Mouse (Mus musculus) testis, adult 2 months (tissue): Measurements from ENCODE around the gene Arl11. TPM values are rescaled to one million over a fixed set of nuclear protein-coding genes. Genes with fewer than 3 reads are reported as not detected.
A peak's percentile ranks its signal among the peaks of the same experiment; 100 is the strongest.

Experiments used
- H3K27ac ChIP-seq: fragments of 200-500 bp; 2 replicates; pipeline ENCODE4 v1.5.1; 2012; ENCODE audit warnings: low read depth, low read length; ENCODE audit not compliant: control insufficient read depth, insufficient read depth
- H3K27me3 ChIP-seq: fragments of 200-500 bp; 2 replicates; pipeline ENCODE4 v1.6.1; 2012; ENCODE audit warnings: mild to moderate bottlenecking, low read length, moderate library complexity; ENCODE audit not compliant: control insufficient read depth, insufficient read depth
- H3K36me3 ChIP-seq: fragments of 200-500 bp; 2 replicates; pipeline ENCODE4 v1.6.1; 2012; ENCODE audit warnings: mild to moderate bottlenecking, low read length; ENCODE audit not compliant: control insufficient read depth, insufficient read depth
- H3K4me1 ChIP-seq: fragments of 200-500 bp; 2 replicates; pipeline ENCODE4 v1.6.1; 2012; ENCODE audit warnings: low read length; ENCODE audit not compliant: control insufficient read depth, insufficient read depth
- H3K4me3 ChIP-seq: fragments of 200-500 bp; 2 replicates; pipeline ENCODE4 v1.5.1; 2012; ENCODE audit warnings: low read depth, mild to moderate bottlenecking, low read length, moderate library complexity, mixed read lengths; ENCODE audit not compliant: control insufficient read depth
- CTCF ChIP-seq: fragments of 200-500 bp; IDR thresholded peaks from 2 replicates; pipeline ENCODE4 v1.5.1; 2012; ENCODE audit warnings: low read depth, mild to moderate bottlenecking, inconsistent platforms, low read length, moderate library complexity; ENCODE audit not compliant: control insufficient read depth, insufficient read depth, insufficient replicate concordance
- POLR2A ChIP-seq: fragments of 200-500 bp; IDR thresholded peaks from 2 replicates; pipeline ENCODE4 v1.6.1; 2012; ENCODE audit warnings: low read depth, mild to moderate bottlenecking, inconsistent platforms, low read length, moderate library complexity; ENCODE audit not compliant: control insufficient read depth
- polyA plus RNA-seq: library from polyadenylated mRNA; depleted of rRNA; stranded (reverse); fragments of >200 nt; gene quantifications from 2 replicates; pipeline ENCODE4 v1.2.3, GENCODE M21; 2012; rRNA removed

Gene Arl11
- polyA plus RNA-seq, 1 experiment = 17.4 TPM

DNA sequence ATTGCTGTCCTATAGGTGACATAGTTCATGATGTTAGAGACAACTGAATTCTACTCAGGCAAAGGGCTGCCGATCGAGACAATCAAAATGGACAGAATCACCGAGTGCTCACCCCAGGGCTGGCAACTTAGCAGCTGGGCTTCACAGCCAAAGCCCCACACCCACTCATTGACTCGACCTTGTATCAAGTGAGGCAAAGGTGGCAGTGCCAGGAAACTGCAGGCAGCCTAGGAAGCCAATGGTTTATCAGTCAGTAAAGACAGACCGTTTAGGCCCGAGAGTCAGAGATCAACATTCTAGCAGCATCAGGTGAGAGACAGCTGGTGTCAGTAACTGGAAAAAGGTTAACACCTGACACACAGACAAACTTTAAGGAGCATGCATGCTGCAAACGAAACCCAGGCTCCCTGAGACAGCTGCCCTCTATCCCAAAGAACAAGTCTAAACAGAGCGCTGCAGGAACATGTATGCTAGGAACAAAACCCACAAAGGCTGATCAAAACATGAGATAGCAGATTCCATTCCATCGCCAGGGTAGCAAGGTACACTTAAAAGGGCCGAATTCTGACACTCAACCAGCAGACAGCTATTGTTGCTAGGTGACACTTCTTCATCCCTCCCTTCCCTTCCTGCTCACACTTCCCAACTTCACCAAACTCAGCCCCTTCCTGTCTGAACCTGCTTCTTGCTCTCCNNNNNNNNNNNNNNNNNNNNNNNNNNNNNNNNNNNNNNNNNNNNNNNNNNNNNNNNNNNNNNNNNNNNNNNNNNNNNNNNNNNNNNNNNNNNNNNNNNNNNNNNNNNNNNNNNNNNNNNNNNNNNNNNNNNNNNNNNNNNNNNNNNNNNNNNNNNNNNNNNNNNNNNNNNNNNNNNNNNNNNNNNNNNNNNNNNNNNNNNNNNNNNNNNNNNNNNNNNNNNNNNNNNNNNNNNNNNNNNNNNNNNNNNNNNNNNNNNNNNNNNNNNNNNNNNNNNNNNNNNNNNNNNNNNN is 45.0 kb downstream of the Arl11 start:
- H3K27ac ChIP-seq = no peak overlapping the region; the same call in 1 of the 2 replicates
- H3K36me3 ChIP-seq = no peaks in the 10 kb centered on the region
- H3K4me3 ChIP-seq = no peak overlapping the region
- H3K27me3 ChIP-seq = no peaks in the 10 kb centered on the region
- no peak for TF ChIP-seq POLR2A
- no peak for TF ChIP-seq CTCF
- H3K4me1 ChIP-seq = no peaks in the 10 kb centered on the region

DNA sequence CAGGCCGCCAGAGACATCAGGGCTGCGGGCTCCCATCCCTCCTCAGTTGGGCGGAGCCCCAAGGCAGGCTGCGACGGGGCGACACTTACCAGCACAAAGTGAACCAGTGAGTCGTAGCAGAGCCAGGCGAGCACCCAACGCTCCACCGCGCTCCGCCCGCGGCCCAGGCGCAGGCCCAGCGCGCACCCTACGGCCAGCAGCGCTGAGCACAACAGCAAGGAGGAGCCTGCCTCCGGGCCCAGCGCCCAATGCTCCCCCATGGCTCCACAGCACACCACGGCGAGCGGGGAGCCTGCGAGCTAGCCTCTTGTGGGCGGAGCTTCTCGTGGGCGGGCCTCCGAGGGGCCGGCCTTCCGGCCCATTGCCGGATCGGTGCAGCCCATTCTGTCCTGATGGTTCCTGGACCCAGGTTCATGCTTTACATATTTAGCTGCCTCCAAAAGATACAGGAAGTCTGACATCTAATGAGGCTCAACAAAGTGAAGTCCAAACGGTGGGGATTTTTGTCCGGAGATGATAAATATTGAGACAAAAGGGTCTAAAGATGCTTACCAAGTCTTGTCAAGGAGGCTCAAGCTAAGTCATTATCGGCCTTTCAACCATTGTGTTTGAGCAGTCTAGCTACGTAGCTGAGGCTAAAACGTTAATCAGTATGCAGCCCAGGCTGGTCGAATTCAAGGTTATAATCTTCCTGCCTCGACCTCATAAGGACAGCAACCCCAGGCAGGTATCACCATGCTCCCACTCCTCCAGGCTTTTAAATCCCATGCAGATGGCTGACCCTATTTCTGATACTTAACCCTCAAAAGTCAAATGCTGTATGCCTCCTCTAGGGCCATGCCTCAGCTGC is 50.8 kb downstream of the Arl11 start, which contains the start of gene Ebpl:
TSS of gene Ebpl (minus strand) at position 309 of the 850 bp plus-strand sequence.
- H3K4me3 ChIP-seq = peak within 1 kb of the TSS; percentile 89
- H3K36me3 ChIP-seq = no peaks in the 10 kb centered on the region
- H3K4me1 ChIP-seq = peaks cover 4% of the 10 kb centered on the region; the same call in 1 of the 2 replicates
- peak within 1 kb of the TSS; percentile 46; the same call in 1 of the 2 replicates for H3K27ac ChIP-seq
- H3K27me3 ChIP-seq = no peaks in the 10 kb centered on the region
- TF ChIP-seq CTCF = no peak
- TF ChIP-seq POLR2A = peak; percentile 63

DNA sequence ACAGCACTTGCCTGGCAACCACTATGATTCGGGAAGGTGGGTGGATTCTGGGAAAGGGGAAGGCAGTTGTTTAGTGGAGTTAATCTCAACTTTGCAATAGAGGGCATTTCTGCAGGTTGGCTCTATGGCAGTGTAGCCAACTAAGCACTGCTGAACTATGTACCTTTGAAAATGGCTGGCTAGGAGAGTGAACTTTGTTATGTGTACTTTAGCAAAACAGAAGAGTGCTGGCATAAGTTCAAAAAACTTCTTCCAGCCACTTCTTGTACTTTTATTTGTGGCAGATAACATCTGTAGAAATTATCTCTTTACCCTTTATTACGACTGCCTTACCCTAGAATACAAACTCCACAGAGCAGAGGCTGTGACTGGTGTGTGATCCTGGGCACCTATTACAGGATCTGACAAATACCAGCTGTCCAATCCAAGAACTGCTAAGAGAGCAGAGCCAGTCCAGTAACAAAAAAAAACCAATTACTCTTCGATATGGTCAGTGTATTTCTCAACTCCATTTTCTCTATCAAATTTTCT is 51.5 kb downstream of the Arl11 start:
- no peaks in the 10 kb centered on the region for H3K36me3 ChIP-seq
- no peak overlapping the region for H3K27ac ChIP-seq
- no peak for TF ChIP-seq POLR2A
- TF ChIP-seq CTCF = no peak
- H3K4me3 ChIP-seq = no peak overlapping the region
- H3K27me3 ChIP-seq = no peaks in the 10 kb centered on the region
- peaks cover 4% of the 10 kb centered on the region; the same call in 1 of the 2 replicates for H3K4me1 ChIP-seq

Other genes with a start within 250 kb of the Arl11 start
- gene Sacs, start 171.3 kb upstream of the Arl11 start, polyA plus RNA-seq = 1.1 and 1.3 TPM in 2 replicates
- 0.28 and 0.67 TPM in 2 replicates for gene Sgcg, start 51.3 kb upstream of the Arl11 start, polyA plus RNA-seq
- gene Ebpl, start 50.7 kb downstream of the Arl11 start, polyA plus RNA-seq = 0.55 and 0.84 TPM in 2 replicates
- gene Kpna3, start 130.1 kb downstream of the Arl11 start, polyA plus RNA-seq = 6.5 and 8.5 TPM in 2 replicates
- gene Spryd7, start 247.1 kb downstream of the Arl11 start, polyA plus RNA-seq = 11.9 and 12.3 TPM in 2 replicates